Mouse (Mus musculus): ENCODE data around the gene Olfr1329.
"Not testable (repeated sequence)": the region's sequence is repeated elsewhere in the genome, so short reads cannot be mapped to it uniquely, and the experiment has no call there.

- not testable (repeated sequence) for TF ChIP-seq CTCF (IDR thresholded peaks at IDR 0.05; ENCODE audit: low read depth, low read length); GATA1 (IDR thresholded peaks at IDR 0.05; ENCODE audit: borderline replicate concordance, low read length); TAL1 (conservative IDR thresholded peaks at IDR 0.05; ENCODE audit: low read depth, low read length); POLR2AphosphoS5 (IDR thresholded peaks at IDR 0.05; ENCODE audit: insufficient replicate concordance, low read depth, low read length); GATA2 (IDR thresholded peaks at IDR 0.05; ENCODE audit: borderline replicate concordance, low read depth, low read length)
Measured at GRCm38 (mm10) chr4:118917365-118917764, at the start of gene Olfr1329.

Data from G1E (cell line).